Mouse (Mus musculus) G1E (cell line): ENCODE measurements around the gene Bcap29.

Experiments
- CTCF ChIP-seq: IDR thresholded peaks from 2 replicates; pipeline ENCODE4 v1.5.1; 2012; ENCODE audit warnings: low read depth, low read length, inconsistent platforms, mixed read lengths
- POLR2AphosphoS5 ChIP-seq: IDR thresholded peaks from 2 replicates; pipeline ENCODE4 v1.6.1; 2012; ENCODE audit warnings: low read depth, low read length, inconsistent platforms; ENCODE audit not compliant: insufficient replicate concordance
- TAL1 ChIP-seq: conservative IDR thresholded peaks from 2 replicates; pipeline ENCODE4 v1.6.1; 2012; ENCODE audit warnings: low read depth, low read length, inconsistent platforms, mixed read lengths

- no peak for TF ChIP-seq POLR2AphosphoS5
- TF ChIP-seq CTCF = no peak
- no peak for TF ChIP-seq TAL1
Observed at GRCm38 (mm10) chr12:31551252-31551651, 83.2 kb downstream of the Bcap29 start.
